Mouse (Mus musculus): ENCODE measurements around the gene Lin52. TPM values are rescaled to one million over a fixed set of nuclear protein-coding genes. Genes with fewer than 3 reads are reported as not detected.

Lin52 gene
- 21.2 to 23.0 TPM (median 21.7 TPM) in 3 replicates for total RNA-seq (2017)

- ATAC-seq (replicated peaks; ENCODE audit: insufficient number of reproducible peaks, low FRiP score, low TSS enrichment, poor library complexity, severe bottlenecking): peak; percentile 96
These were observed at the start of gene Lin52, which contains the start of gene Aldh6a1 for GRCm38 (mm10) chr12:84450718-84451646. Lin52 (plus strand) TSS chr12:84451422. Aldh6a1 (minus strand) TSS chr12:84451004.

- ATAC-seq (replicated peaks; ENCODE audit: insufficient number of reproducible peaks, low FRiP score, low TSS enrichment, poor library complexity, severe bottlenecking): no peak
These were observed 48.3 kb upstream of the Lin52 start for GRCm38 (mm10) chr12:84402923-84403322.

- no peak for ATAC-seq (replicated peaks; ENCODE audit: insufficient number of reproducible peaks, low FRiP score, low TSS enrichment, poor library complexity, severe bottlenecking)
These were observed 46.7 kb upstream of the Lin52 start for GRCm38 (mm10) chr12:84404541-84404940.

- no peak for ATAC-seq (replicated peaks; ENCODE audit: insufficient number of reproducible peaks, low FRiP score, low TSS enrichment, poor library complexity, severe bottlenecking)
These were observed 44.0 kb upstream of the Lin52 start for GRCm38 (mm10) chr12:84407259-84407658.

GRCm38 (mm10) chr12:84407874-84408818, 43.1 kb upstream of the Lin52 start:
- ATAC-seq (replicated peaks; ENCODE audit: insufficient number of reproducible peaks, low FRiP score, low TSS enrichment, poor library complexity, severe bottlenecking): peak; percentile 68

- peak; percentile 86 for ATAC-seq (replicated peaks; ENCODE audit: insufficient number of reproducible peaks, low FRiP score, low TSS enrichment, poor library complexity, severe bottlenecking)
These were observed 42.3 kb upstream of the Lin52 start, which contains the start of the genes Entpd5 and Bbof1 for GRCm38 (mm10) chr12:84408819-84409507. Entpd5 (minus strand) TSS chr12:84409029. Bbof1 (plus strand) TSS chr12:84409071.

GRCm38 (mm10) chr12:84416834-84417604, 34.2 kb upstream of the Lin52 start, which contains the start of gene Rnf113a2:
Rnf113a2 (plus strand) TSS chr12:84417196.
- peak; percentile 98 for ATAC-seq (replicated peaks; ENCODE audit: insufficient number of reproducible peaks, low FRiP score, low TSS enrichment, poor library complexity, severe bottlenecking)

GRCm38 (mm10) chr12:84417605-84417922, 33.7 kb upstream of the Lin52 start:
- peak; percentile 4; the same call in 1 of the 2 replicates for ATAC-seq (replicated peaks; ENCODE audit: insufficient number of reproducible peaks, low FRiP score, low TSS enrichment, poor library complexity, severe bottlenecking)

GRCm38 (mm10) chr12:84423990-84424389, 27.2 kb upstream of the Lin52 start:
- ATAC-seq (replicated peaks; ENCODE audit: insufficient number of reproducible peaks, low FRiP score, low TSS enrichment, poor library complexity, severe bottlenecking): no peak

- no peak for ATAC-seq (replicated peaks; ENCODE audit: insufficient number of reproducible peaks, low FRiP score, low TSS enrichment, poor library complexity, severe bottlenecking)
These were observed 21.4 kb upstream of the Lin52 start for GRCm38 (mm10) chr12:84429825-84430224.

GRCm38 (mm10) chr12:84438697-84439096, 12.5 kb upstream of the Lin52 start:
- ATAC-seq (replicated peaks; ENCODE audit: insufficient number of reproducible peaks, low FRiP score, low TSS enrichment, poor library complexity, severe bottlenecking): no peak

- no peak for ATAC-seq (replicated peaks; ENCODE audit: insufficient number of reproducible peaks, low FRiP score, low TSS enrichment, poor library complexity, severe bottlenecking)
These were observed 8.7 kb upstream of the Lin52 start for GRCm38 (mm10) chr12:84442526-84442925.

GRCm38 (mm10) chr12:84447386-84447785, 3.8 kb upstream of the Lin52 start:
- ATAC-seq (replicated peaks; ENCODE audit: insufficient number of reproducible peaks, low FRiP score, low TSS enrichment, poor library complexity, severe bottlenecking): no peak

GRCm38 (mm10) chr12:84448181-84448580, 3.0 kb upstream of the Lin52 start:
- no peak for ATAC-seq (replicated peaks; ENCODE audit: insufficient number of reproducible peaks, low FRiP score, low TSS enrichment, poor library complexity, severe bottlenecking)

GRCm38 (mm10) chr12:84449887-84450286, 1.3 kb upstream of the Lin52 start:
- ATAC-seq (replicated peaks; ENCODE audit: insufficient number of reproducible peaks, low FRiP score, low TSS enrichment, poor library complexity, severe bottlenecking): no peak

GRCm38 (mm10) chr12:84450351-84450717, 888 bp upstream of the Lin52 start:
- peak; percentile 10 for ATAC-seq (replicated peaks; ENCODE audit: insufficient number of reproducible peaks, low FRiP score, low TSS enrichment, poor library complexity, severe bottlenecking)

GRCm38 (mm10) chr12:84451801-84452200, 579 bp downstream of the Lin52 start:
- no peak for ATAC-seq (replicated peaks; ENCODE audit: insufficient number of reproducible peaks, low FRiP score, low TSS enrichment, poor library complexity, severe bottlenecking)

GRCm38 (mm10) chr12:84456911-84457310, 5.7 kb downstream of the Lin52 start:
- ATAC-seq (replicated peaks; ENCODE audit: insufficient number of reproducible peaks, low FRiP score, low TSS enrichment, poor library complexity, severe bottlenecking): no peak

Measured in monocyte, adult 5-6 weeks (primary cell).